Mouse (Mus musculus) heart, adult 11 months (tissue): ENCODE results near the gene Pcnx2.

Experiments
- DNase-seq: peaks from one replicate; pipeline ENCODE4 v3.0.0; 2022

The Pcnx2 gene

DNA sequence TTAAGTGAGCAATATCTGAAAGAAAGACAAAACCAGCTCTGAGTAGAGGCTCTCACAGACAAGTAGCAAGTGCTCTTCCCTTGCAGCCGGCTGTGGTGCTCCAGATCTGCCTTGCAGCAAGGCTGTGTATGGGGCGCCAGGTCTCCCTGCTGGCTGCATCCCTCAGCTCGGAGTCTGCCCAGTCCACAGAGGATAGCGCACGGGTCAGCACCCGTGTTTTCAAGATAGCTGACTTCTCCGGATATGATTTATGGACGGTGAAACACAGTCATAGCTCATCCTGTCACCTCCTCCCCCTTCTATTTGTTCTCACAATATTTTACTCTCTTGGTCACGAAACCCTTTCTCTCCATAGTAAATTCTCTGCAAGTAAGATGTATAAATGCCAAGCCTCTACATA lies 79.3 kb downstream of the Pcnx2 start:
- no peak for DNase-seq

DNA sequence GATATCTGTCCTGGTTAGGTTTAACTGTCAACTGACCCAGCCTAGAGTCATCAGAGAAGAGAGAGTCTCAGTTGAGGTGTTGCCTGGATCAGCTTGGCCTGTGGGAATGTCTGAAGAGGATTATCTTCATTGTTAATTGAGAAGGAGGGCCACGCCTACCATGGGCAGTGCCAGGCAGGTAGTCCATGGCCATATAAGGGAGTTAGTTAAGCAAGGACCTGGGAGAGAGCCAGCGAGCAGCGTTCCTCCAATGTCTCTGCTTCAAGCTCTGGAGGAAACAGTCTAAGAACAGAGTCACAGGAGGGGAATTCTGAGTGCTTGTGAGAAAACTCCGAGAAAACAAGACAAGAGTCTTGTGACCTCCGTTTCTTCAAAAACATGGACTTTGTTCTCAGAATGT lies 81.4 kb downstream of the Pcnx2 start:
- no peak for DNase-seq

- DNase-seq: no peak
These were observed 89.3 kb downstream of the Pcnx2 start for GRCm38 (mm10) chr8:125808826-125809225.

GRCm38 (mm10) chr8:125807905-125808310 lies 90.2 kb downstream of the Pcnx2 start:
- no peak for DNase-seq

DNA sequence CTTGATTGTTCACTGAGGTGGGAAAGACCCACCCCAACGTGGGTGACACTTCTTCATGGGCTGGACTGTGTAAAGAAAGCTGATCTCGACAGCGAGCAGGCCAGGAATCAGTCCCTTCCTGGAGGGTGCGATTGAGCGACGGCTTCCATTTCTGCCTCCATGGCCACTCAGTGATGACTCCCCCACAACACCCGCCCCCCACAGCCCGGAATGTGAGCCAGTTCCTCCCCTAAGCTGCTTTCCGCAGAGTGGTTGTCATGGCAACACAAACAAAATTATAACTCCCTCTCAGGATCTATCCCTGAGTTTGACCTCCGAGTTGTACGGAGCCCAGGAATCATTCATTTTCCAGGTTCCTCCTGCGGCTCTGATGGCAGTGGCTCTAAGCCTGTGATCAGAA lies 91.7 kb downstream of the Pcnx2 start:
- DNase-seq: no peak

DNA sequence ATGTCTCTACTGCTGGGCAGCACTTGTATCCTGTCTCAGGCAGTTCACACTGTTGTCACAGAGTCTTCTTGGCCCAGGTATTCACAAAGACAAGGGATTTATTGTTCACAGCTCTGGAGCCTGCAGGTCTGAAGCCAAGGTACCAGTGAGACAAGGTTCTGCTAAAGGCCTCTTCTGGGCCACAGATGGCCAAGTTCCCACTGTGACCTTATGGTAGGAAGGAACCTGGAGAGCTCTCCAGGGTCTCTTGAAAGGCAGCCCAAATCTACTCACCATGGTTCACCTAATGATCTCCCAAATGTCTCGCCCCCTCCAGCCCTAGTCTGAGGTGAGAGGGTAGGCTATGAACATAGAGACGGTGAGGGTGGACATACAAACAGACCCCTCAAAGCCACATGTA lies 101.1 kb downstream of the Pcnx2 start:
- DNase-seq: no peak

- no peak for DNase-seq
These were observed 102.8 kb downstream of the Pcnx2 start for GRCm38 (mm10) chr8:125795341-125795740.

GRCm38 (mm10) chr8:125792816-125793455 lies 105.2 kb downstream of the Pcnx2 start:
- DNase-seq: no peak

DNA sequence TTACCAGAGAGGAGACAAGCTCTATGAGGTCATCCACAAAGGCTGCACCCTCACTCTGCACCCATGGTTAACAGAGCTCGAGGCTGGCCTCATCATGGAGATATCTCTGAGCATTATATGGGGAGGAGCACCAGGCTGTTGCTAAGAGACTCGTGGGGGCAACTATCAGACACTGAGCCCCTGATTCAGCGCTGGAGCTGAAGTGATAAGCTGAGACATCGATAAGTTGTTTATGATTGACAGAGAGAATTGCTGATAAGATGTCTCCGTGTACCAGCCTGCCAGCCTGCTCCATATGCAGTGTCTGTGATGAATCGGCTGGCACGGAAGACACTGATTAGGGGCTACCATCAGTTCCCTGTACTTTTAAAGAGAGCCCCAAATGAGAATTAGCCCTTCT lies 111.2 kb downstream of the Pcnx2 start:
- DNase-seq: no peak

DNA sequence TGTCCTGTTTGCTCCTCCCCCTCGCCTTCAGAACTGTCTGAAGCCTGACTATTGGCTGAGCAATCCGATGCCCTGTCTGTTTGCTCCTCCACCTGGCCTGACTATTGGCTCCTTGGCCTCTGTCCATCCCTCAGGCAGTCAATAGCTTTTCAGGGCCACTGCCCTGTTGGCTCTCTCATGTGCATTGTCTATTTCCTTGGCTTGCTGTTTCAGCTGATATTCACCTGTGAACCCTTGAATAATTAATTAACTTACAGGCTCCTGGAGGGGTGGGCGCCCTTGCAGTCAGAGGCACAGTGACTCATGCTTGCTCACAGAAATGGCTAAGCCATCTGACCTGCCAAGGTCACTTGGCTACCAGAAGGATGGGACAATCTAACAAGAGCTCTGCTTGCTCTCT lies 116.0 kb downstream of the Pcnx2 start:
- no peak for DNase-seq

- DNase-seq: no peak
These were observed 118.5 kb downstream of the Pcnx2 start for GRCm38 (mm10) chr8:125779656-125780055.

- no peak for DNase-seq
These were observed 119.2 kb downstream of the Pcnx2 start for GRCm38 (mm10) chr8:125778919-125779318.

DNA sequence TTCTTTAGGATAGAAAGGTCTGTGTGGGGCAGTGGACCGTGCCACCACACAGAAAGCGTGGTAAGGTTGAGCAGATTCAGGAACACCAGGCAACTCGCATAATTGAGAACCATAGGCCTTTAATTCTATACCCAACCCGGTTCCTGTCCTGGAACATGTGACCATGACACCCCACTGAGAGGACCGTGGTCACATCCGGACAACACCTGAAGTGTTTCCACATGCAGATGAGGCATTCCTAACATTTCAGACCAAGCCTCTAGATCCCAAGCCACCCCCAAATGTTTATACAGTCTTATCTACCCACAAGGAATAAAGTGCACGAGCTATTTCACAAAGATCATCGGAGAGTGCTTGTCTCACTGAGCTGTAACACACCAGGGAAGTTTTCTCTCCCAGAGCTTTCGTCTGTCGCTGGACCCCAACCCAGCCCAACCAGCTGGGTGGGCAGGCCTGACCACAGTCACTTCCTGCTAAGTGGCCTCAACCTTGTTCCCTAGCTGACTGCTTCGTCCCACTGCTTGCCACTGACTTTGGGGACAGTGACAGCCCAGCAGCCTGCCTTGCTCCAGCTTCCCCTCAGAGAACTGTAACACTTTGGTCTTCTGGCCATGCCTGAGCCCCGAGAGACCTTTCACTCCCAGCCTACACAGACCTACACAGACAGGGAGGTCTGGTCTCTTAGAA lies 120.5 kb downstream of the Pcnx2 start:
- no peak for DNase-seq

DNA sequence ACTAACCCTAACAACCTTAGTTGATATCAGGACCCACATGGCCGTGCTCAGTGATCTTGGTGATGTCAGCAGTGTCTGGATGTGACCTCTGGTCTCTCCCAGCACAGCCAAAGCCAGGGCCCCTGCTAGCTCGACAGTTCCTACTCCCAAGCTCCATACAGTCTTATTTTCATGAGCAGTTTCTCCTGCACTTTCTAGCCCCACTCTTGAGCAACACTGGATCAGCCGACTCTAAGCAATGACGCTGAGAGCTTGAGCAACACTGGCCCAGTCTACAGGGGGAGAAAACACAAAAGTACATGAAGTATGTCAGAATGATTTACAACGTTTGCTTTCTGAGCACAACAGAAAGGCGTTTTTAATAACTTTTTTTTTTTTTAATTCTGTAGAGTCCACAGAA lies 121.3 kb downstream of the Pcnx2 start:
- DNase-seq: peak; percentile 91

DNA sequence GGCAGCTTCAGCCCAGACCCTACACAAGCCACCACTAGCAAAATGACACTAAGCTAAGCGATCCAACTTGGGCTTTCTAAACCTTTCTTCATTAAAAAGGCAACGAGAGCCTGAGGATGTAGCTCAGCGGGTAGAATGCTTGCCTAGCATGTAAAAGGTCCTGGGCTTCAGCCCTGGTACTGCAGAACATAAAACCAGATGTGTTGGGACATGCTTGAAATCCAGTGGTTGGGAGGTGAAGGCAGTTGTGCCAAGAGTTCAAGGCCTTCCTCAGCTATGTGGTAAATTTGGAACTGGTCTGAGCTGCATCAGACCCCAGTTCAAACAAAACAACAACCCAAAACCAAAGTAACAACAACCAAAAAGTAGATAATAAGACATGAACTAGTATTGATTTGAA lies 121.8 kb downstream of the Pcnx2 start:
- no peak for DNase-seq

- DNase-seq: no peak
These were observed 123.1 kb downstream of the Pcnx2 start for GRCm38 (mm10) chr8:125775031-125775430.

GRCm38 (mm10) chr8:125773281-125773803 lies 124.8 kb downstream of the Pcnx2 start:
- DNase-seq: no peak

DNA sequence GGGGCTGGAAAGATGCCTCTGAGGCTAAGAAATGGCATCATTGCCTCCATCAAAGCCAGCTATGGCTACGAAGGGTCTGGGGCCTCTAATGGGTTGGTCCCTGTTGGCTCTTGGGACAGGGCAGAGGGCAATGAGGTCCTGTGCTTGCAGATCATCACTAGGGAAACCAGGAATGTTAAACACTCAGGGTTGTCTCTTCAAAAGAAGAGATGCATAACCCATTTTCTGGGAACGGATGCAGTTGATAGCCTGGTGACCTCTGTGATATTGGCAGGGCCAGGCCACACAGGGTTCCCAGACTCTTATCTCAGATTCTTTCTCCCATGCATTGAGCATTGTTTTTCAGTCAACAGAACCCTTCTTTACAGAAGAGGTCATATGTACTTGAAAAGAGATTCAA lies 125.8 kb downstream of the Pcnx2 start:
- no peak for DNase-seq

GRCm38 (mm10) chr8:125768079-125768478 lies 130.0 kb downstream of the Pcnx2 start:
- no peak for DNase-seq

GRCm38 (mm10) chr8:125763066-125763786 lies 134.9 kb downstream of the Pcnx2 start:
- DNase-seq: no peak

GRCm38 (mm10) chr8:125759022-125759421 lies 139.1 kb downstream of the Pcnx2 start:
- DNase-seq: no peak

DNA sequence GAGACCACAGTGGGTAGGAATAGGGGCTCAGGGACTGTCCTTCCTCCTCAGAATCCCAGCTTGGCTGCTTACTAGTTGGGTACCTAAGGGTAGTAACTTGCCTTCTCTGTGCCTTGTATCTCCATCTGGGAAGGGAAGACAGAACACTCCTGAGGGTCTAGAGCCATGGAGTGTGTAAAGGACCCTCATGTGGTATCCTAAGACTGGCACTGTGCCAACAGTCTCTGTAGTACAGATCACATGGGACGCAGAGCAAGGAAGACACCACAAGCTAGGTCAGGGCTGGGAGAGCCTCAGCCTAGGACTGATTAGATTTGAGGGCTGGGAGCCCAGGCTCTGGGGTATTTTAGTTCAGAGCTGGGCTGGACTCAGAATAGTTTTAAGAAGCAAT lies 141.0 kb downstream of the Pcnx2 start:
- no peak for DNase-seq

- DNase-seq: peak; percentile 91
These were observed 141.6 kb downstream of the Pcnx2 start for GRCm38 (mm10) chr8:125756391-125757105.
